Mouse (Mus musculus) lung, embryonic 14.5 days (tissue): ENCODE results near the gene Arglu1. TPM values are rescaled to one million over a fixed set of nuclear protein-coding genes. Genes with fewer than 3 reads are reported as not detected.

Experiments
- ATAC-seq: fragments of 200-750 bp; cut with Nextera tagmentation; 2 replicates; pipeline ENCODE4 v1.8.0; 2017; ENCODE audit warnings: mild to moderate bottlenecking, moderate TSS enrichment, moderate library complexity; ENCODE audit not compliant: insufficient read depth
- DNase-seq: peaks from one replicate; pipeline ENCODE4 v3.0.0-alpha.2; 2015
- H3K27ac ChIP-seq: fragments of 300-500 bp; sonication (generic); 2 replicates; pipeline ENCODE4 v1.5.1; 2014; ENCODE audit warnings: low read depth, mild to moderate bottlenecking, moderate library complexity
- H3K27me3 ChIP-seq: fragments of 300-500 bp; sonication (generic); 2 replicates; pipeline ENCODE4 v1.6.1; 2014; ENCODE audit warnings: low read length, control low read depth; ENCODE audit not compliant: insufficient read depth
- H3K36me3 ChIP-seq: fragments of 300-500 bp; sonication (generic); 2 replicates; pipeline ENCODE4 v1.6.1; 2014; ENCODE audit warnings: control low read depth; ENCODE audit not compliant: insufficient read depth
- H3K4me1 ChIP-seq: fragments of 300-500 bp; sonication (generic); 2 replicates; pipeline ENCODE4 v1.6.1; 2014; ENCODE audit warnings: antibody characterized with exemption, control low read depth; ENCODE audit not compliant: insufficient read depth
- H3K4me2 ChIP-seq: fragments of 300-500 bp; sonication (generic); 2 replicates; pipeline ENCODE4 v1.6.1; 2014; ENCODE audit warnings: mild to moderate bottlenecking
- H3K4me3 ChIP-seq: fragments of 300-500 bp; sonication (generic); 2 replicates; pipeline ENCODE4 v1.5.1; 2014; ENCODE audit warnings: low read depth, low read length
- H3K9ac ChIP-seq: fragments of 300-500 bp; sonication (generic); 2 replicates; pipeline ENCODE4 v1.6.1; 2014
- H3K9me3 ChIP-seq: fragments of 300-500 bp; sonication (generic); 2 replicates; pipeline ENCODE4 v1.6.1; 2016; ENCODE audit warnings: low read depth, low read length, control low read depth
- CTCF ChIP-seq: IDR thresholded peaks from 2 replicates; pipeline ENCODE4 v1.5.1; 2016; ENCODE audit warnings: antibody characterized with exemption, low read depth
- WGBS: fragments of 180-500 bp; shearing (Covaris S2); extraction: QIAGEN DNeasy Blood & Tissue Kit; methylation state at CpG from one replicate; pipeline ENCODE4 v1.1.7; 2014; 5-methylcytosine and 5-hydroxymethylcytosine counted together
- polyA plus RNA-seq: library from polyadenylated mRNA; unstranded; fragments of >200 nt; fragmentation: Nextera tagmentation; extraction: Ambion mirVana; gene quantifications from 2 replicates; pipeline ENCODE4 v1.2.1, GENCODE M21; 2014

The Arglu1 gene
- polyA plus RNA-seq, 1 experiment from 2014 or later, result 164 TPM

GRCm38 (mm10) chr8:8678236-8678635 is 12.1 kb downstream of the Arglu1 start:
- TF ChIP-seq CTCF, result peak; percentile 16; the same call in 1 of the 2 replicates

GRCm38 (mm10) chr8:8674864-8675263 is 15.5 kb downstream of the Arglu1 start:
- Histone ChIP-seq H3K27ac (no peak overlapping the region), H3K4me3 (no peak overlapping the region), H3K9me3 (no peaks in the 10 kb centered on the region), H3K4me2 (no peak overlapping the region), H3K9ac (no peak overlapping the region), H3K4me1 (no peaks in the 10 kb centered on the region), H3K36me3 (peaks cover 85% of the 10 kb centered on the region), H3K27me3 (no peaks in the 10 kb centered on the region)
- WGBS, result 80% methylated on average over 5 of the region's 5 CpGs
- no peak for DNase-seq
- ATAC-seq, result no peak
- TF ChIP-seq CTCF, result no peak

More at GRCm38 (mm10) chr8:8678236-8678635, 12.1 kb downstream of the Arglu1 start:
- Histone ChIP-seq H3K4me1 (no peaks in the 10 kb centered on the region), H3K4me3 (no peak overlapping the region), H3K9ac (no peak overlapping the region), H3K27ac (no peak overlapping the region), H3K9me3 (no peaks in the 10 kb centered on the region), H3K4me2 (no peak overlapping the region), H3K27me3 (no peaks in the 10 kb centered on the region), H3K36me3 (peaks cover 89% of the 10 kb centered on the region)
- DNase-seq (no peak), ATAC-seq (no peak)
- 88% methylated on average over 3 of the region's 3 CpGs for WGBS

GRCm38 (mm10) chr8:8661759-8662138 is 28.6 kb downstream of the Arglu1 start:
- H3K27ac ChIP-seq, result peak overlapping the region; percentile 80
- DNase-seq (peak; percentile 98), ATAC-seq (no peak; the same call in 1 of the 2 replicates)
- H3K36me3 ChIP-seq, result peaks cover 23% of the 10 kb centered on the region
- H3K4me2 ChIP-seq, result peak overlapping the region; percentile 87
- peak overlapping the region; percentile 87 for H3K4me3 ChIP-seq
- no peaks in the 10 kb centered on the region for H3K27me3 ChIP-seq
- no peaks in the 10 kb centered on the region for H3K9me3 ChIP-seq
- H3K9ac ChIP-seq, result peak overlapping the region; percentile 48
- peak; percentile 87 for TF ChIP-seq CTCF
- WGBS, result under 1% methylated on average over 23 of the region's 23 CpGs
- 0 out of 2 replicates have a peak, but pooled peaks cover 3% of the 10 kb centered on the region for H3K4me1 ChIP-seq

GRCm38 (mm10) chr8:8661103-8661758 is 29.1 kb downstream of the Arglu1 start, which contains the start of gene Efnb2:
Gene Efnb2, minus strand, starts transcription at chr8:8661242.
- Histone ChIP-seq H3K36me3 (peaks cover 21% of the 10 kb centered on the region), H3K27ac (peak within 1 kb of the TSS; percentile 80), H3K9me3 (no peaks in the 10 kb centered on the region), H3K4me3 (peak within 1 kb of the TSS; percentile 87), H3K4me1 (0 out of 2 replicates have a peak, but pooled peaks cover 3% of the 10 kb centered on the region), H3K4me2 (peak within 1 kb of the TSS; percentile 87), H3K27me3 (no peaks in the 10 kb centered on the region), H3K9ac (peak within 1 kb of the TSS; percentile 93)
- peak; percentile 51 for TF ChIP-seq CTCF
- under 1% methylated on average over 69 of the region's 70 CpGs for WGBS
- ATAC-seq (peak; percentile 92), DNase-seq (peak; percentile 98)

- TF ChIP-seq CTCF, result no peak
- no peaks in the 10 kb centered on the region for H3K9me3 ChIP-seq
- peak overlapping the region; percentile 93 for H3K9ac ChIP-seq
- H3K4me3 ChIP-seq, result peak overlapping the region; percentile 87
- H3K4me1 ChIP-seq, result 0 out of 2 replicates have a peak, but pooled peaks cover 3% of the 10 kb centered on the region
- under 1% methylated on average over 88 of the region's 88 CpGs for WGBS
- H3K27ac ChIP-seq, result peak overlapping the region; percentile 65
- H3K36me3 ChIP-seq, result peaks cover 20% of the 10 kb centered on the region
- ATAC-seq (peak; percentile 54), DNase-seq (peak; percentile 39)
- H3K4me2 ChIP-seq, result peak overlapping the region; percentile 87
- H3K27me3 ChIP-seq, result no peaks in the 10 kb centered on the region
Observed at GRCm38 (mm10) chr8:8660307-8661098, 29.8 kb downstream of the Arglu1 start.

- under 1% methylated on average over 53 of the region's 53 CpGs for WGBS
- ATAC-seq, result no peak
- TF ChIP-seq CTCF, result no peak
Observed at GRCm38 (mm10) chr8:8659503-8660306, 30.6 kb downstream of the Arglu1 start.

More at GRCm38 (mm10) chr8:8659503-8660306, 30.6 kb downstream of the Arglu1 start:
- Histone ChIP-seq H3K4me2 (peak overlapping the region; percentile 87), H3K9me3 (no peaks in the 10 kb centered on the region), H3K4me1 (0 out of 2 replicates have a peak, but pooled peaks cover 5% of the 10 kb centered on the region), H3K4me3 (peak overlapping the region; percentile 87), H3K27me3 (no peaks in the 10 kb centered on the region), H3K27ac (peak overlapping the region; percentile 65), H3K36me3 (peaks cover 14% of the 10 kb centered on the region), H3K9ac (peak overlapping the region; percentile 93)
- peak; percentile 64 for DNase-seq
